Mouse (Mus musculus): Measurements from ENCODE around the gene Gm7951.
"Not testable (repeated sequence)": the region's sequence is repeated elsewhere in the genome, so short reads cannot be mapped to it uniquely, and the experiment has no call there.

The Gm7951 gene

GRCm38 (mm10) chr14:42117269-42117668, at the start of gene Gm7951:
Gene Gm7951 (minus strand): TSS chr14:42117369.
- not testable (repeated sequence) for DNase-seq (ENCODE audit: extremely low spot score, low spot score)

GRCm38 (mm10) chr14:42162522-42162921, 45.4 kb upstream of the Gm7951 start, which contains the start of gene Gm17027:
Gene Gm17027 (minus strand): TSS chr14:42162622.
- not testable (repeated sequence) for DNase-seq (ENCODE audit: extremely low spot score, low spot score)

- not testable (repeated sequence) for DNase-seq (ENCODE audit: extremely low spot score, low spot score)
These were observed 17.4 kb upstream of the Gm7951 start for GRCm38 (mm10) chr14:42134571-42134970.

- not testable (repeated sequence) for DNase-seq (ENCODE audit: extremely low spot score, low spot score)
These were observed 16.6 kb upstream of the Gm7951 start for GRCm38 (mm10) chr14:42133806-42134205.

All from neural tube, embryonic 10.5 days (tissue).